Mouse (Mus musculus): Measurements from ENCODE around the gene Chtf18.
"Not testable (repeated sequence)": the region's sequence is repeated elsewhere in the genome, so short reads cannot be mapped to it uniquely, and the experiment has no call there.

Gene Chtf18

GRCm38 (mm10) chr17:25727265-25728008 is at the start of gene Chtf18, which contains the start of gene Rpusd1:
TSS of gene Chtf18 (minus strand) at chr17:25727419.
TSS of gene Rpusd1 (plus strand) at chr17:25727670.
- peak; percentile 100 for DNase-seq

- DNase-seq: peak; percentile 53 to 67
Measured at GRCm38 (mm10) chr17:25775318-25776062, 48.3 kb upstream of the Chtf18 start.

GRCm38 (mm10) chr17:25773549-25774120 is 46.4 kb upstream of the Chtf18 start, which contains the start of gene Narfl:
TSS of gene Narfl (plus strand) at chr17:25773776.
- peak; percentile 97 to 99 for DNase-seq

- no peak for DNase-seq
Measured at GRCm38 (mm10) chr17:25769331-25769730, 42.1 kb upstream of the Chtf18 start.

GRCm38 (mm10) chr17:25765886-25766285 is 38.7 kb upstream of the Chtf18 start:
- DNase-seq: no peak

- no peak for DNase-seq
Measured at GRCm38 (mm10) chr17:25762591-25762990, 35.4 kb upstream of the Chtf18 start.

- no peak for DNase-seq
Measured at GRCm38 (mm10) chr17:25761561-25761970, 34.3 kb upstream of the Chtf18 start.

- no peak for DNase-seq
Measured at GRCm38 (mm10) chr17:25760148-25760547, 32.9 kb upstream of the Chtf18 start.

GRCm38 (mm10) chr17:25757691-25758090 is 30.5 kb upstream of the Chtf18 start:
- DNase-seq: no peak

- DNase-seq: no peak
Measured at GRCm38 (mm10) chr17:25756378-25757242, 29.4 kb upstream of the Chtf18 start.

GRCm38 (mm10) chr17:25755627-25756377 is 28.6 kb upstream of the Chtf18 start:
- no peak for DNase-seq

- DNase-seq: no peak
Measured at GRCm38 (mm10) chr17:25755086-25755485, 27.9 kb upstream of the Chtf18 start.

- no peak for DNase-seq
Measured at GRCm38 (mm10) chr17:25754241-25754640, 27.0 kb upstream of the Chtf18 start, which contains the start of gene Msln. TSS of gene Msln (minus strand) at chr17:25754378.

- peak; percentile 30 to 66 for DNase-seq
Measured at GRCm38 (mm10) chr17:25751446-25751845, 24.2 kb upstream of the Chtf18 start.

- no peak for DNase-seq
Measured at GRCm38 (mm10) chr17:25749314-25749713, 22.1 kb upstream of the Chtf18 start.

- no peak for DNase-seq
Measured at GRCm38 (mm10) chr17:25748238-25748637, 21.0 kb upstream of the Chtf18 start.

GRCm38 (mm10) chr17:25744311-25744710 is 17.1 kb upstream of the Chtf18 start:
- no peak for DNase-seq

- no peak for DNase-seq
Measured at GRCm38 (mm10) chr17:25743831-25744230, 16.6 kb upstream of the Chtf18 start.

- DNase-seq: not testable (repeated sequence)
Measured at GRCm38 (mm10) chr17:25741471-25741870, 14.3 kb upstream of the Chtf18 start.

- DNase-seq: no peak
Measured at GRCm38 (mm10) chr17:25738861-25739260, 11.6 kb upstream of the Chtf18 start.

- no peak for DNase-seq
Measured at GRCm38 (mm10) chr17:25735745-25736144, 8.5 kb upstream of the Chtf18 start, which contains the start of gene Mslnl. TSS of gene Mslnl (plus strand) at chr17:25736042.

GRCm38 (mm10) chr17:25735246-25735645 is 8.0 kb upstream of the Chtf18 start:
- DNase-seq: no peak
